Mouse (Mus musculus) embryonic facial prominence, embryonic 12.5 days (tissue): ENCODE measurements around the gene Cpa5. TPM values are rescaled to one million over a fixed set of nuclear protein-coding genes. Genes with fewer than 3 reads are reported as not detected.

Source experiments
- ATAC-seq: fragments of 200-750 bp; cut with Nextera tagmentation; 2 replicates; pipeline ENCODE4 v1.8.0; 2017; ENCODE audit not compliant: insufficient number of reproducible peaks, insufficient read depth, low FRiP score, low TSS enrichment
- H3K27ac ChIP-seq: fragments of 300-500 bp; sonication (generic); 2 replicates; pipeline ENCODE4 v1.5.1; 2016; ENCODE audit warnings: mild to moderate bottlenecking
- H3K27me3 ChIP-seq: fragments of 300-500 bp; sonication (generic); 2 replicates; pipeline ENCODE4 v1.6.1; 2016; ENCODE audit warnings: mild to moderate bottlenecking, moderate library complexity
- H3K36me3 ChIP-seq: fragments of 300-500 bp; sonication (generic); 2 replicates; pipeline ENCODE4 v1.6.1; 2016; ENCODE audit warnings: mild to moderate bottlenecking
- H3K4me1 ChIP-seq: fragments of 300-500 bp; sonication (generic); 2 replicates; pipeline ENCODE4 v1.6.1; 2016
- H3K4me2 ChIP-seq: fragments of 300-500 bp; sonication (generic); replicated peaks from 2 replicates; pipeline ENCODE4 v1.6.1; 2016; ENCODE audit warnings: mild to moderate bottlenecking, moderate library complexity
- H3K4me3 ChIP-seq: fragments of 300-500 bp; sonication (generic); 2 replicates; pipeline ENCODE4 v1.5.1; 2016; ENCODE audit warnings: mild to moderate bottlenecking
- H3K9ac ChIP-seq: fragments of 300-500 bp; sonication (generic); 2 replicates; pipeline ENCODE4 v1.6.1; 2016; ENCODE audit warnings: mild to moderate bottlenecking, moderate library complexity
- H3K9me3 ChIP-seq: fragments of 300-500 bp; sonication (generic); 2 replicates; pipeline ENCODE4 v1.6.1; 2016; ENCODE audit warnings: mild to moderate bottlenecking, moderate library complexity
- WGBS: fragments of 180-500 bp; shearing (Covaris S2); methylation state at CpG from one replicate; pipeline ENCODE4 v1.1.7; 2016; 5-methylcytosine and 5-hydroxymethylcytosine counted together
- polyA plus RNA-seq: library from polyadenylated mRNA; unstranded; fragments of >200 nt; fragmentation: Nextera tagmentation; extraction: Ambion mirVana; gene quantifications from 2 replicates; pipeline ENCODE4 v1.2.1, GENCODE M21; 2016

Gene Cpa5
- polyA plus RNA-seq, 1 experiment from 2014 or later: 0.33 TPM

DNA sequence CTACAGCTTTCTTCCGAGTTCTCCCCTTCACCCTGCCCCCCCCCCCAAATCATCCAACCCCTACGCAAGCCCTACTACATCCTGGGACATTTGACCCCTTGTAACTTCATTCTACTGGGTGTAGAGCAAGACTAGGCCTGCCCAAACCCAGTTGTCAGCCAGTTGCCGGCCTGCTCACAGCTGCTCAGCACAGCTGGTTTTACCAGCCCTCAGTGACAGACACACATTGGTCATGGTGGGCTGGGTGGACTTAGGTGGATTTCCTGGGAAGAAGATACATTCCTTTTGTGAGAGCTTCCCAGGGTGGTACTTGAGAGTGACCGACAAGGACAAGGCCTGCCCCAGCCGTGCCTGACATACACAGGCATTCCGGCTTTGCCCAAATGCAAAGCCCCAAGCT, 10.2 kb downstream of the Cpa5 start:
- Histone ChIP-seq H3K4me1 (peaks cover 31% of the 10 kb centered on the region), H3K4me2 (no peak overlapping the region), H3K36me3 (no peaks in the 10 kb centered on the region), H3K27ac (0 out of 2 replicates have a peak overlapping the region, but pooled peaks have one; percentile 11), H3K4me3 (no peak overlapping the region), H3K9ac (no peak overlapping the region), H3K9me3 (no peaks in the 10 kb centered on the region), H3K27me3 (no peaks in the 10 kb centered on the region)
- 78% methylated on average over 6 of the region's 6 CpGs for WGBS
- no peak for ATAC-seq

DNA sequence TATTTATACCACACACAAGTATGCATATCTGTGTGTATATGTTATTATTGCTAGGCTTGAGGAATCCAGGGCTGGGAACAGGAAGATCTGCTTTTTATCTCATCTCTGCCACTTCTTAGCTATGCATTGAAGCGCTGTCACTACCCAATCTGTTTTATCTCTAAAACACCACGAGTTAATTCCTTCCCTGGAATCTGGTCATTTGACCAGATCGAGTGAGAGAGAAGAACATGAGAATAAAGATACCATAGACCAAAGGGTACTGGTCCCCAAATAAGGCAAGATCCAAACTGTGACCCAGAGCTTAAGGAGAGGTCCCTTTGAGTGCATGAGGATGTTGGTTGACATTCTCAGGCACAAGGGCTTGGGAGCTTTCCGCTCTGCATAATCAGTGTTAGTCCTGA, 11.2 kb downstream of the Cpa5 start:
- ATAC-seq: no peak
- H3K4me2 ChIP-seq: no peak overlapping the region
- peaks cover 21% of the 10 kb centered on the region for H3K4me1 ChIP-seq
- WGBS: 73% methylated on average over 4 of the region's 4 CpGs
- no peaks in the 10 kb centered on the region for H3K9me3 ChIP-seq
- H3K36me3 ChIP-seq: no peaks in the 10 kb centered on the region
- H3K9ac ChIP-seq: no peak overlapping the region
- H3K27ac ChIP-seq: no peak overlapping the region
- H3K27me3 ChIP-seq: no peaks in the 10 kb centered on the region
- no peak overlapping the region for H3K4me3 ChIP-seq

DNA sequence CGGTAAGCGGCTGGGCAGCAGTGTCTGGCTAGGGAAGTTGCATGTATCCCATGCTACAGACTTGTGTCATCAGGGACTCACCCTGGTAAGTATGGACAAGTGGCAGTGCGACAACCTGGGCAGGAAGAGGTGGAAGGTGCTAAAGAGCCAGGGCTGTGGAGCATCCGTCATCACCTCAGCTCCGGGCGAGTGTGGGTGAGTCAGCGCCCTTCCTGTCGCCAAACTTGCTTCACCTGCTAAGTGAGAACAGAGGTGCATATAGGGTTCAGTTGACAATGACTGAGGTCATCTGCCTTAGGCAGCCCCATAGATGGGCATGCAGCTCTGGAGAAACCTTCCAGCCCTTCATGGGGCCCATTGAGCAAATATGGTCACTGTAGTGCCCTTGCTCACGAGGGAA, 14.0 kb downstream of the Cpa5 start:
- Histone ChIP-seq H3K9ac (no peak overlapping the region), H3K4me2 (no peak overlapping the region), H3K9me3 (no peaks in the 10 kb centered on the region), H3K27ac (no peak overlapping the region), H3K4me1 (peaks cover 8% of the 10 kb centered on the region; the same call in 1 of the 2 replicates), H3K27me3 (no peaks in the 10 kb centered on the region), H3K36me3 (no peaks in the 10 kb centered on the region), H3K4me3 (no peak overlapping the region)
- WGBS: 91% methylated on average over 9 of the region's 9 CpGs
- no peak for ATAC-seq

DNA sequence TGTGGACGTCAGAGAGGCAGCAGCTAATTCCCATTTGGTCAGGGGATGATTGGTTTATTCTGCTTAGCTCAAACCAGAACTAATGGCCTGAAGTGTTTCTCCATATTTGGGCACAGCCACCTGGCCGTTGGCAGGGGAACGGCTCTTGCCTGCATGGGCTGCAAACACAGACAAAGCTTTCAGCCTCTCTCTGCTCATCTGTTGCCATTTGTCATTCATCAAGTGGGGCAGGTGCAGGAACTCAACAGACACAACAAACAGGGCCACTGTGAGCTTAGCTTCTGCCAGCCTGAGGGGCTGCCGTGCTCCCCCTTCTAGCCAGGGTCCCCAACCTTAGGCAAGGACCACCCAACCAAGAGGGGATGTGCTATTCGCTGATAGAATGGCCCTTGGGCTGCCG, 17.3 kb downstream of the Cpa5 start:
- Histone ChIP-seq H3K27ac (peak overlapping the region; percentile 50; the same call in 1 of the 2 replicates), H3K4me2 (no peak overlapping the region), H3K36me3 (no peaks in the 10 kb centered on the region), H3K9me3 (no peaks in the 10 kb centered on the region), H3K4me3 (no peak overlapping the region), H3K27me3 (no peaks in the 10 kb centered on the region), H3K9ac (no peak overlapping the region), H3K4me1 (peaks cover 22% of the 10 kb centered on the region; the same call in 1 of the 2 replicates)
- ATAC-seq: 0 out of 2 replicates have a peak, but pooled peaks have one; percentile 13
- 37% methylated on average over 6 of the region's 6 CpGs for WGBS

DNA sequence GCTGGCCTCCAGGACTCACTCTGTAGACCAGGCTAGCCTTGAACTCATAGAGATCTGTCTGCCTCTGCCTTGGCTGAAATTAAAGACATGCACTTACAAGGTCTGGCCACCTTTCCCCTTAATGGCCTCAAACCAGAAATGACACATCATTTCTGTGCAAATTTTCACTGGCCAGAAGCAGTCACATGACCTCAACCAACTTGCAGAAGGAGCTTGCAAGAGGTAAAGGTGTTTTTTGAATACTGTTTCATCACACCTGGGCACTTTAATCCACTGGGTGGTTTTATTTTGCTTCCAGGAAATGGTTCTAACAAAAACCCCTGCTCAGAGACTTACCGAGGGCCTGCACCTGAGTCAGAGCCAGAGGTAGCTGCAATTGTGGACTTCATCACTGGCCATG, 19.2 kb downstream of the Cpa5 start:
- H3K4me1 ChIP-seq: peaks cover 22% of the 10 kb centered on the region; the same call in 1 of the 2 replicates
- no peak for ATAC-seq
- H3K36me3 ChIP-seq: no peaks in the 10 kb centered on the region
- WGBS: 89% methylated on average over 1 of the region's 1 CpGs
- no peak overlapping the region for H3K27ac ChIP-seq
- no peaks in the 10 kb centered on the region for H3K9me3 ChIP-seq
- H3K4me3 ChIP-seq: no peak overlapping the region
- H3K9ac ChIP-seq: no peak overlapping the region
- no peaks in the 10 kb centered on the region for H3K27me3 ChIP-seq
- no peak overlapping the region for H3K4me2 ChIP-seq

DNA sequence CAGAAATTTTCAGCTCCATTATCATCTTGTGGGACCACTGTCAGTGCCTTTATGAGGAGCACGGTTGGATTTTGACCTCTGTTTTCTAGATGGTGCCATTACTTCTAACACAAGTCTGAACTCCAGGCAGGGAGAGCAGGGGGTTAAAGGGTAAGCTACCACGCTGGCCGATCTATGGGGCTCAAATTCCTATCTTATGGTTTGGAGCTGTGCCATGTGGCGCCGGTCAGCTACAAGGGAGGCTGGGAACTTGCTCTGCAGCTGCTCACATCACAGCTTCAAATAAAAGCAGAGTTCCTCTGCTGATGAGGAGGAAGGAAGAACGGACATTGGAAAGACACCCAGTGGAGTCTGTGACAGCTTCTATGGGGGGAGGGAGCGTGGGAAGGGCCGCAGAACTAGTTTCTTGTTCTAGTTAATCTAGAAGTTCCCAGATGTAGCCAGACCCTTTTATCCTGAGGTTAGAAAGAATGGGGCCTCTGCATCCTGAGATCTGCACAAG, 24.6 kb downstream of the Cpa5 start:
- Histone ChIP-seq H3K27ac (peak overlapping the region; percentile 88), H3K4me2 (no peak overlapping the region), H3K27me3 (no peaks in the 10 kb centered on the region), H3K36me3 (no peaks in the 10 kb centered on the region), H3K9ac (no peak overlapping the region), H3K4me3 (no peak overlapping the region), H3K4me1 (peaks cover 31% of the 10 kb centered on the region), H3K9me3 (no peaks in the 10 kb centered on the region)
- ATAC-seq: no peak
- 22% methylated on average over 8 of the region's 8 CpGs for WGBS

DNA sequence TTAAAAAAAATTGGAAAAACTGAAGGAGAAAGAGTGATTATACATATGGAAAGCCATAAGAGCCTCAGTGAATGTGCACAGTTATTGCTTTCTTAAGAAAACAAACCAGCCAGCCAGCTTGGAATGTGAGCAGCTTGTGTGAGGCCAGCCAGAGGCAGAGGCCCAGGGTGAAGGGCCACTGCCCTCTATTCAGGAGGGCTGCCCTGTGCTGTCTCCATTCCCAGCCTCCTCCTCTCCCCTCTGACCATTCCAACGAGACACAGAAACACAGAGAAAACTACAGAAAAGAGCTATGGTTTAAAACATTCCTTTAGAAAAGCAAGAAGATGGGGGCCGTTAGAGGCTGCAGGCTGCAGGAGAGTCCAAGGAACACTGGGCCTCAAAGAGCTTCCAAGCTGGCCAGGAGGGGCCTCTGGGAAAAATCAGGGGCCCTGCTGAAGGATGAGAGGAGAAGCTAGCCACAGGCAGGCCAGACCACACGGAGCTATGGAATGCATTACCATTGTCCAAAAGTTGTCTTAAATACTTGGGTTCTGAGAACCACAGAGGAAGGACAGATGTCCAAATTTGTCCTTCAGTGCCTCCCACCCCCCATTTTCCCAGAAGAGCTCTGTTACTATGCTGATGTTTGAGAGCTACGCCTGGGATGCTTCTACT, 25.5 kb downstream of the Cpa5 start:
- 26% methylated on average over 4 of the region's 4 CpGs for WGBS
- no peak overlapping the region for H3K9ac ChIP-seq
- ATAC-seq: no peak

DNA sequence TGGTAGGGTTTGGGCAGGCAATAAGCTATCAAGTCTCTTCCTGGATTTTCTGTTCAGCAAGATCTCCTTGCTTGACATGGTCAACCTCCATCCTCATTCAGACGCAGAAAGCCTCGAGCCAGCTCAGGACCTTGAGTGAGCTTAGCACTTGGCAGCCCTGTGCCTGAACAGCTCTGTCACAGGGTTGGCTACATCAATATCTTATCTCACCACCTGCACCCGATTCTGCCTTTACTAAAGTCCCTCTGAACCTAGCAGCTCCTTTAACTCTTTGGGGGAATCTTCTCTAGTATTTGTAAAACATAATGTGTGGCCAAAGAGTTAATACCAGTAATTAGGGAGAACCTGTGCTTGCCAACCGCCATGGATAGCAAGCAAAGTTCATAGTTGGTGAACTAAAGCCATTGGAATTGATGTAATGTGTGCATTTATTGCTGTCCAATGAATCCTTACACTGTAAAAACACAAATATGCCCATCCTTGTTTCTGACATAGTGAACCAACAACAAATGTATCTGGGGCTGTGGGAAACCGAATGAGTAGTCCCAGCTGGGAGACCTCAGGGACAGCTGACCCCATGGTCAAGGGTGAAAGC, 28.0 kb downstream of the Cpa5 start, which contains the start of gene Cpa1:
Gene Cpa1 (plus strand): TSS at position 545 of the 595 bp plus-strand sequence.
- H3K36me3 ChIP-seq: no peaks in the 10 kb centered on the region
- WGBS: 84% methylated on average over 5 of the region's 5 CpGs

More for the DNA sequence above, 25.5 kb downstream of the Cpa5 start:
- Histone ChIP-seq H3K36me3 (no peaks in the 10 kb centered on the region), H3K9me3 (no peaks in the 10 kb centered on the region), H3K4me3 (no peak overlapping the region), H3K27ac (peak overlapping the region; percentile 88), H3K27me3 (no peaks in the 10 kb centered on the region), H3K4me1 (peaks cover 29% of the 10 kb centered on the region), H3K4me2 (no peak overlapping the region)

DNA sequence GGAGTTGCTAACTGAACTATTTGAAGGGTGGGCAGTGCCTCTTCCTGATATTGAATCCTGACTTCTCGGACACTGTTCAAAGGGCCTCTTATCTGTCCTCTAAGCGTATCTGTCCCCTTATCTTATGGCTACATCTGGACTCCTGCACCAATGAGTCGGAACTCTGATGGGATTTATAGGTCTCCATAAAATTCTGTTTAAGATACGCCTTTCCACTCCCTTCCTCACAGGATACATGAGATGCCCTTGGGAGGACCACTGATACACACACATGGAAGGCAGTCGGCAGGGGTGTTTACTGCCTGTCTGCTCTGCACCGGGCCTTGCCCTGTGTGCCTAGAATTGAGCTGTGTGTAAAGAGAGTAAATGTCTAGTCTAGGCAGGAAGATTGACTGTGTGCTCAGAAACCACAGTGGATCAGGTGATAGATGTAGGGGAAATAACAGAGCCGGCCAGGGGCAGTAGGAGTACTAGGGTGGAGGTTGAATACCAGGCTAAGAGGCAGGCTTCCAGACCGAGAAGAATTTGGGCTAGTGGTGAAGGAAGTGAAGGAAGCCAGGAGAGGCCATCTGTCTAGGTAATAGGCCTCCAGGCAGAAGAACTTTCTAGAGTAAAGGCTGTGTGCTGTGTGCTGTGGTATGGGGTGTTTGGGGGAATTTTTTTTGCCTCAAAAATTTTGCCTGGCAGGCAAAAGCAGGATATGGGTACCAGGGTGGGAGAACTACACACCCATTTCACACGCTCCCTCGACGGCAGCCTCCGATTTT, 33.1 kb downstream of the Cpa5 start:
- Histone ChIP-seq H3K4me1 (peaks cover 12% of the 10 kb centered on the region; the same call in 1 of the 2 replicates), H3K27me3 (no peaks in the 10 kb centered on the region), H3K4me2 (no peak overlapping the region), H3K9me3 (no peaks in the 10 kb centered on the region), H3K27ac (peak overlapping the region; percentile 78), H3K36me3 (no peaks in the 10 kb centered on the region), H3K4me3 (no peak overlapping the region), H3K9ac (no peak overlapping the region)
- ATAC-seq: no peak
- WGBS: 54% methylated on average over 12 of the region's 12 CpGs

More for the DNA sequence above, 28.0 kb downstream of the Cpa5 start, which contains the start of gene Cpa1:
- Histone ChIP-seq H3K9ac (no peak within 1 kb of the TSS), H3K27me3 (no peaks in the 10 kb centered on the region), H3K4me2 (no peak within 1 kb of the TSS), H3K9me3 (no peaks in the 10 kb centered on the region), H3K4me3 (no peak within 1 kb of the TSS), H3K27ac (no peak within 1 kb of the TSS), H3K4me1 (peaks cover 20% of the 10 kb centered on the region)
- no peak for ATAC-seq

DNA sequence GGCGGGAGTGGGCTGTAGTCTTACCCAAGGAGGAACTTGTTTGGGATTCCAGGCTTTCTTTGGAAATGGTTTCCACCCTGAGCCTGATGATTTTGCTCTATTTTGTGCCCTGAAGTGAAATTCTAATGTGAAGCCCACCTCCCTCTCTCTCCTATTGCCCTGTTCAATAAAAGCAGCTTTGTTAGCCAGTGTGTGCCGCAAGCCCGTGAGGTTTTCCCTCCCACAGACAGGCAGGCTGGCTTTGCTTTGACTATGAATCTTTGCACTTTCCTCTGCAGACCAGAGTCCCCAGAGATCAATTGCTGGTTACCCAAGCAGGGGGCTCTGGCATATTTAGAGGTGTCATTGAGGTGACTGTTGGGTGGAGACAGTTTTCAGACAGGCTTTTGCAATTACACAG, 33.7 kb downstream of the Cpa5 start:
- WGBS: 46% methylated on average over 3 of the region's 3 CpGs
- no peaks in the 10 kb centered on the region for H3K36me3 ChIP-seq
- no peaks in the 10 kb centered on the region for H3K9me3 ChIP-seq
- peaks cover 12% of the 10 kb centered on the region; the same call in 1 of the 2 replicates for H3K4me1 ChIP-seq
- no peak for ATAC-seq
- no peak overlapping the region for H3K4me3 ChIP-seq
- H3K9ac ChIP-seq: no peak overlapping the region
- no peak overlapping the region for H3K4me2 ChIP-seq
- peak overlapping the region; percentile 78 for H3K27ac ChIP-seq
- H3K27me3 ChIP-seq: no peaks in the 10 kb centered on the region

DNA sequence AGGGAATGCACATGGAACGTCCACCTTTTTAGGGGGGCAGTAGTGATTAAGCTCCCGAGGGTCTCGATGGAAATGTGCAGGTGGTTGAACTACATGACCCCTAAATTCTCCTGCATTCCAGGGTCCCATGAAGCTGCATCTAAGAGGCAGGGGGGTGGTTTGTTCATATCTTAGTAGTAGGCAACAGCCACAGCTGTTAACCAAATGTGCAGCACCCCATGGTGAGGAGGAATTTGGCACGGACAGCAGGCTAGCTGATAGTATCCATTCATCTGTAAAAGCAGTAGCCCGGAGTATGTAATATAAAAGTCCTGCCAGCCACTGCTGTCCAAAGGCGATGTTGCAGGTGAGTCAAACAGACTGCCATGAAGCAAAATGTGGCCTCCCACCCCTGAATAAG, 34.6 kb downstream of the Cpa5 start:
- Histone ChIP-seq H3K9me3 (no peaks in the 10 kb centered on the region), H3K4me1 (peaks cover 12% of the 10 kb centered on the region; the same call in 1 of the 2 replicates), H3K9ac (no peak overlapping the region), H3K27ac (no peak overlapping the region), H3K27me3 (no peaks in the 10 kb centered on the region), H3K4me2 (no peak overlapping the region), H3K4me3 (no peak overlapping the region), H3K36me3 (no peaks in the 10 kb centered on the region)
- WGBS: 62% methylated on average over 6 of the region's 6 CpGs
- no peak for ATAC-seq
